Mouse (Mus musculus) small intestine, adult 2 months (tissue): ENCODE data around the gene Fgr.

Experiments
- CTCF ChIP-seq: fragments of 200-500 bp; IDR thresholded peaks from 2 replicates; pipeline ENCODE4 v1.5.1; 2012; ENCODE audit warnings: low read depth, mild to moderate bottlenecking, control low read depth, inconsistent platforms, low read length, moderate library complexity, mixed read lengths; ENCODE audit not compliant: insufficient replicate concordance, insufficient read length; ENCODE audit errors: extremely low read depth
- POLR2A ChIP-seq: fragments of 200-500 bp; IDR thresholded peaks from 2 replicates; pipeline ENCODE4 v1.6.1; 2012; ENCODE audit warnings: low read depth, mild to moderate bottlenecking, control low read depth, inconsistent platforms, low read length, moderate library complexity

DNA sequence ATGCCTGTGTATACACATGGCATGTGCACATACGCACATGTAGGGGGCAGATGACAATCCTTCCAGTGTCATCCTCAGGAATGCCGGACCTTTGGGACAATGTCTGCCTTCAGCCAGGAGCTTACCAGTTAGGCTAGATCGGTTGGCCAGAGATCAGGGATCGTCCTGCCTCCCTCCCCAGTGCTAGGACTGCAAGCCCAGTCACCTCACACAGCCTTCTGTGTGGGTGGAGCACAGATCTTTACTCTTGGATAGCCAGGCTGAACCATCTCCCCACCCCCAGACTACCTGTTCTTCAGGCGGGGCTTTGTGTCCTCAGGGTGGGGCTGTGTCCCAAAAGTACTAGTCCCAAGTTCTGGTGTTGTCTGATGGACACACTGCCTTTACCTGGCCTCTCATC lies 13.6 kb upstream of the Fgr start:
- TF ChIP-seq POLR2A = no peak
- TF ChIP-seq CTCF = no peak
